Mouse (Mus musculus) C2C12 (cell line): ENCODE data around the gene Fbxl19.

Source experiments
- CEBPB ChIP-seq: IDR thresholded peaks from one replicate; pipeline ENCODE4 v1.6.1; 2011; ENCODE audit warnings: low read depth, mild to moderate bottlenecking, control low read depth, moderate library complexity
- CTCF ChIP-seq: IDR thresholded peaks from one replicate; pipeline ENCODE4 v1.5.1; 2011; ENCODE audit not compliant: control insufficient read depth, insufficient read depth, insufficient read length
- FOSL1 ChIP-seq: IDR thresholded peaks from one replicate; pipeline ENCODE4 v1.8.0; 2011; ENCODE audit warnings: mild to moderate bottlenecking, low read length; ENCODE audit not compliant: poor library complexity, insufficient read depth, severe bottlenecking
- MAX ChIP-seq: IDR thresholded peaks from one replicate; pipeline ENCODE4 v1.6.1; 2011; ENCODE audit warnings: mild to moderate bottlenecking, control low read depth
- MYOG ChIP-seq: IDR thresholded peaks from one replicate; pipeline ENCODE4 v1.6.1; 2011; ENCODE audit not compliant: control insufficient read depth, insufficient read length; ENCODE audit errors: extremely low read depth

GRCm38 (mm10) chr7:127708207-127709078 lies 35.9 kb upstream of the Fbxl19 start, which contains the start of gene Bcl7c:
- peak; percentile 96 for TF ChIP-seq CTCF
- peak; percentile 76 for TF ChIP-seq MAX
- no peak for TF ChIP-seq FOSL1
- TF ChIP-seq CEBPB = no peak
- TF ChIP-seq MYOG = no peak
